8 mouse cellular contexts compared by ENCODE assay signal in genomic region chr17:24205284-24205888, GRCm38 (mm10). TPM values are rescaled to one million over a fixed set of nuclear protein-coding genes. Genes with fewer than 3 reads are reported as not detected.
DNase-seq lines count a peak whose midpoint lies in the region; ATAC-seq and TF ChIP-seq lines count a peak whose summit lies in the region.

Gene Tbc1d24, minus strand, starts transcription at chr17:24205562.

- WGBS in forebrain, embryonic 11.5 days, result under 1% methylated on average over 65 of the region's 65 CpGs
- under 1% methylated on average over 65 of the region's 65 CpGs for WGBS in heart, embryonic 15.5 days
- WGBS in liver, embryonic 13.5 days (ENCODE audit: insufficient replicate concordance), result under 1% methylated on average over 65 of the region's 65 CpGs
- WGBS in stomach, embryonic 15.5 days, result under 1% methylated on average over 52 of the region's 65 CpGs

- no peaks in the 10 kb centered on the region for H3K9me3 ChIP-seq in E14TG2a.4 (ENCODE audit: low read length)
- H3K9me3 ChIP-seq in forebrain, embryonic 11.5 days (ENCODE audit: control insufficient read depth, low read length), result no peaks in the 10 kb centered on the region
- no peaks in the 10 kb centered on the region for H3K9me3 ChIP-seq in heart, embryonic 15.5 days (replicated peaks)
- no peaks in the 10 kb centered on the region for H3K9me3 ChIP-seq in liver, embryonic 13.5 days (replicated peaks)
- H3K9me3 ChIP-seq in stomach, embryonic 15.5 days, result no peaks in the 10 kb centered on the region

- H3K4me2 ChIP-seq in forebrain, embryonic 11.5 days (ENCODE audit: low read depth, low read length, severe bottlenecking), result peak within 1 kb of the TSS; percentile 95
- H3K4me2 ChIP-seq in heart, embryonic 15.5 days, result peak within 1 kb of the TSS; percentile 80
- peak within 1 kb of the TSS; percentile 100 for H3K4me2 ChIP-seq in liver, embryonic 13.5 days
- peak within 1 kb of the TSS; percentile 95 for H3K4me2 ChIP-seq in stomach, embryonic 15.5 days

- peak within 1 kb of the TSS; percentile 87 for H3K4me3 ChIP-seq in E14TG2a.4 (replicated peaks; ENCODE audit: low read length)
- H3K4me3 ChIP-seq in forebrain, embryonic 11.5 days (ENCODE audit: low read depth, low read length), result peak within 1 kb of the TSS; percentile 62
- H3K4me3 ChIP-seq in heart, embryonic 15.5 days, result peak within 1 kb of the TSS; percentile 57
- H3K4me3 ChIP-seq in liver, embryonic 13.5 days (replicated peaks), result peak within 1 kb of the TSS; percentile 80
- H3K4me3 ChIP-seq in stomach, embryonic 15.5 days (replicated peaks), result peak within 1 kb of the TSS; percentile 73

- peaks cover 46% of the 10 kb centered on the region for H3K27me3 ChIP-seq in E14TG2a.4 (ENCODE audit: insufficient read depth, low read length)
- H3K27me3 ChIP-seq in forebrain, embryonic 11.5 days (ENCODE audit: control insufficient read depth, insufficient read depth, low read length), result peaks cover 23% of the 10 kb centered on the region
- H3K27me3 ChIP-seq in heart, embryonic 15.5 days, result peaks cover 31% of the 10 kb centered on the region
- peaks cover 20% of the 10 kb centered on the region for H3K27me3 ChIP-seq in liver, embryonic 13.5 days
- H3K27me3 ChIP-seq in stomach, embryonic 15.5 days (replicated peaks), result peaks cover 5% of the 10 kb centered on the region; the same call in 1 of the 2 replicates

- peak; percentile 80 for ATAC-seq in forebrain, embryonic 11.5 days (replicated peaks; ENCODE audit: low FRiP score)
- peak; percentile 70 for ATAC-seq in heart, embryonic 15.5 days (replicated peaks; ENCODE audit: insufficient number of reproducible peaks, insufficient read depth, low FRiP score, low read depth)
- ATAC-seq in liver, embryonic 13.5 days (ENCODE audit: low read depth), result peak; percentile 41
- peak; percentile 55 for ATAC-seq in stomach, embryonic 15.5 days (ENCODE audit: insufficient read depth, low FRiP score, low read depth)

- TF ChIP-seq CTCF in E14TG2a.4 (conservative IDR thresholded peaks at IDR 0.05; ENCODE audit: low read length), result no peak

- peak within 1 kb of the TSS; percentile 70 for H3K9ac ChIP-seq in forebrain, embryonic 11.5 days (ENCODE audit: low read length)
- peak within 1 kb of the TSS; percentile 61 for H3K9ac ChIP-seq in heart, embryonic 15.5 days
- H3K9ac ChIP-seq in liver, embryonic 13.5 days, result peak within 1 kb of the TSS; percentile 93
- H3K9ac ChIP-seq in stomach, embryonic 15.5 days, result peak within 1 kb of the TSS; percentile 67

- H3K36me3 ChIP-seq in E14TG2a.4 (ENCODE audit: insufficient read depth, low read length), result peaks cover 21% of the 10 kb centered on the region
- no peaks in the 10 kb centered on the region for H3K36me3 ChIP-seq in forebrain, embryonic 11.5 days (ENCODE audit: control insufficient read depth, insufficient read depth, low read length)
- no peaks in the 10 kb centered on the region for H3K36me3 ChIP-seq in heart, embryonic 15.5 days
- peaks cover 10% of the 10 kb centered on the region; the same call in 1 of the 2 replicates for H3K36me3 ChIP-seq in liver, embryonic 13.5 days
- H3K36me3 ChIP-seq in stomach, embryonic 15.5 days, result no peaks in the 10 kb centered on the region

- peaks cover 90% of the 10 kb centered on the region for H3K4me1 ChIP-seq in E14TG2a.4 (replicated peaks; ENCODE audit: low read depth, low read length)
- H3K4me1 ChIP-seq in forebrain, embryonic 11.5 days (replicated peaks; ENCODE audit: control insufficient read depth, insufficient read depth, low read length), result peaks cover 33% of the 10 kb centered on the region
- H3K4me1 ChIP-seq in heart, embryonic 15.5 days (replicated peaks), result peaks cover 64% of the 10 kb centered on the region
- H3K4me1 ChIP-seq in liver, embryonic 13.5 days (replicated peaks), result peaks cover 98% of the 10 kb centered on the region
- peaks cover 55% of the 10 kb centered on the region for H3K4me1 ChIP-seq in stomach, embryonic 15.5 days

- peak; percentile 86 for DNase-seq in c-Kit-positive CD71-positive TER-119-negative erythroid progenitor cells, embryonic 14.5 days (ENCODE audit: low read depth)
- peak; percentile 98 for DNase-seq in forebrain, embryonic 11.5 days (ENCODE audit: low spot score)
- peak; percentile 91 to 95 for DNase-seq in kidney, postnatal 25 days
- peak; percentile 95 for DNase-seq in liver, embryonic 13.5 days
- peak; percentile 74 to 84 for DNase-seq in natural killer cell, adult 2 months (ENCODE audit: low spot score in 2 of 2)

- no peak within 1 kb of the TSS for H3K27ac ChIP-seq in forebrain, embryonic 11.5 days (ENCODE audit: low read depth, low read length)
- H3K27ac ChIP-seq in heart, embryonic 15.5 days, result peak within 1 kb of the TSS; percentile 45
- peak within 1 kb of the TSS; percentile 99 for H3K27ac ChIP-seq in liver, embryonic 13.5 days
- H3K27ac ChIP-seq in stomach, embryonic 15.5 days, result peak within 1 kb of the TSS; percentile 8

RNA-seq across cellular contexts. Expression of gene Tbc1d24, which starts in this region (rescaled TPM):
- polyA plus RNA-seq in forebrain, embryonic 11.5 days (2014; fragmentation: Nextera tagmentation; extraction: Ambion mirVana), result 8.3 and 8.4 TPM in 2 replicates
- 3.6 and 3.8 TPM in 2 replicates for polyA plus RNA-seq in heart, embryonic 15.5 days (2015; fragmentation: Nextera tagmentation; extraction: Ambion mirVana)
- 6.9 and 7.5 TPM in 2 replicates for polyA plus RNA-seq in liver, embryonic 13.5 days (2015; fragmentation: Nextera tagmentation; extraction: Ambion mirVana)
- polyA plus RNA-seq in stomach, embryonic 15.5 days (2015; fragmentation: Nextera tagmentation; extraction: Ambion mirVana), result 5.0 and 6.3 TPM in 2 replicates
